Mouse (Mus musculus) E14TG2a.4 (cell line): ENCODE results near the gene Bud23.

Experiments used
- CTCF ChIP-seq: conservative IDR thresholded peaks from 2 replicates; pipeline ENCODE4 v1.5.1; 2014; ENCODE audit warnings: low read length
- NANOG ChIP-seq: IDR thresholded peaks from 2 replicates; pipeline ENCODE4 v1.6.1; 2014; ENCODE audit warnings: borderline replicate concordance, low read length, mixed read lengths

DNA sequence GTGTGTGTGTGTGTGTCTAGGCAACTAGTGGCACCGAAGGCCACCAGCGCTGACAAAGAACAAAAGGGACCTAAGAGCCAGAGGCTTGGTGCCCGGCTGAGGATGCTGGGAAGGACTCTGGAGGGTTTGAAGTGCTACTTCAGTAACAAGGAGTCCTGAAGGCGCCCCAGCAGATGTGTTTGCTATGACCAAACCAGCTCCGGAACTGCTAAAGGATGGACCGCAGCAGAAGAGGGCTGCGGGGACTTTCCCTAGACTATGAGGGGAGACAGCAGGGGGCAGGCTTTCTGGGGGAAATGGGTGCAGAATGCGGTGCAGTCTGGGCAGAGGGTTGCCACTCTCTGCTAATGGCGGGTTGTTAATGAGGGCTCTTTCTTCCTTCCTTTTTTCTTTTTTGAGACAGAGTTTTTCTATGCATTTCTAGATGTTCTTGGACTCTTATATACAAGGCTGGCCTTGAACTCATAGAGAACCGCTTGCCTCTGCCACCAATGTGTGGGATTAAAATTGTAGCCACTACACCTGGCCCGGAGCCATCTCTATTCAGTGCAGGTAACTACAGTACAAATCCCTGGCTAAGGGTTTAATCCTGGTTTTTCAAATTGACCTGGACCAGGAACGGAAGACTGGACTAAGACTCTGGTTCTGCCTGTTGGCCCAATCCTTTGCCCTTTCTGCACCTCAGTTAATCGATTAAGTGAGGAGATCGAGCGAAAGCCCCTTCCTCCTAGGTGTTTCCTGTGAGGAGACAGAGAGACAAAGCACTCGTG, 56.8 kb downstream of the Bud23 start:
- TF ChIP-seq CTCF (peak; percentile 24; the same call in 1 of the 2 replicates), NANOG (no peak)
